Mouse (Mus musculus): ENCODE results near the gene Sec1. TPM values are rescaled to one million over a fixed set of nuclear protein-coding genes. Genes with fewer than 3 reads are reported as not detected.

Sec1 gene
- polyA plus RNA-seq, 1 experiment from 2014 or later, result 0.40 TPM

GRCm38 (mm10) chr7:45637710-45638109 is 56.5 kb downstream of the Sec1 start:
- Histone ChIP-seq H3K4me3 (replicated peaks) (no peak overlapping the region), H3K4me2 (peak overlapping the region; percentile 51; the same call in 1 of the 2 replicates), H3K27ac (no peak overlapping the region), H3K9ac (replicated peaks) (no peak overlapping the region), H3K36me3 (peaks cover 14% of the 10 kb centered on the region; the same call in 1 of the 2 replicates), H3K27me3 (peaks cover 8% of the 10 kb centered on the region), H3K4me1 (replicated peaks) (peaks cover 36% of the 10 kb centered on the region), H3K9me3 (no peaks in the 10 kb centered on the region)
- 93% methylated on average over 6 of the region's 6 CpGs for WGBS
- ATAC-seq (ENCODE audit: insufficient number of reproducible peaks, insufficient read depth, low FRiP score, low TSS enrichment, low read depth), result no peak

GRCm38 (mm10) chr7:45635711-45636688 is 58.2 kb downstream of the Sec1 start:
- no peak for ATAC-seq (ENCODE audit: insufficient number of reproducible peaks, insufficient read depth, low FRiP score, low TSS enrichment, low read depth)
- Histone ChIP-seq H3K27ac (peak overlapping the region; percentile 29; the same call in 1 of the 2 replicates), H3K4me2 (no peak overlapping the region), H3K9ac (replicated peaks) (0 out of 2 replicates have a peak overlapping the region, but pooled peaks have one; percentile 8), H3K9me3 (no peaks in the 10 kb centered on the region), H3K4me3 (replicated peaks) (no peak overlapping the region), H3K4me1 (replicated peaks) (peaks cover 26% of the 10 kb centered on the region), H3K27me3 (peaks cover 23% of the 10 kb centered on the region), H3K36me3 (peaks cover 14% of the 10 kb centered on the region; the same call in 1 of the 2 replicates)
- 84% methylated on average over 15 of the region's 15 CpGs for WGBS

DNA sequence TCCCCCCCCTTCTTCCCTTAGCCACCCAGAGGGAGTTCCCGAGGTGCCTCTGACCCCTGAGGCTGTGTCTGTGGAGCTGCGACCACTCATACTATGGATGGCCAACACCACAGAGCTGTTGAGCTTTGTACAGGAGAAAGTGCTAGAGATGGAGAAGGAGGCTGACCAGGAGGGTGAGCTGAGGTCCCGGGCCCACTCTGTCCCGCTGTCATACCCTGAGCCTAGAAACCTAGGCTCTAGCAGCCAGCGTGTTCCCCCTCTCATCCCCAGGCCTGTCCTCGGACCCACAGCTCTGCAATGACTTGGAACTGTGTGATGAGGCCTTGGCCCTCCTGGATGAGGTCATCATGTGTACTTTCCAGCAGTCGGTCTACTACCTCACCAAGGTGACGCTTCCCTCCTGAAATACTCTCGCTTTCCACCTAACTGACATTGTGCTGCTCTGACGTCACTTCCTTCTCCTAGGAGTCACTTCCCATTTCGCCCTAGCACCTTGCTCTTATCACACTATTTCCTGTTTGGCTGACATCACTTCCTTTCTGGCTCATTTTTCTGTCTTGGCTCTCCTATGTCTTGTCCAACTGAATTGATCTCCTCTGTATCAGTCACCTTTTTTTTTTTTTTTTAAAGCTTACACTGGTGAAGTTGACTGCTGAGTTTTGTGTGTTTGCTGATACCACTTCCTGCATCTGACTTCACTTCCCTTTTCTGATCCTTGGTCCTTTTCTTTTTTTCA is 59.1 kb downstream of the Sec1 start:
- 92% methylated on average over 11 of the region's 11 CpGs for WGBS
- ATAC-seq (ENCODE audit: insufficient number of reproducible peaks, insufficient read depth, low FRiP score, low TSS enrichment, low read depth), result no peak
- Histone ChIP-seq H3K27ac (no peak overlapping the region), H3K36me3 (peaks cover 14% of the 10 kb centered on the region; the same call in 1 of the 2 replicates), H3K4me3 (replicated peaks) (no peak overlapping the region), H3K9me3 (no peaks in the 10 kb centered on the region), H3K9ac (replicated peaks) (no peak overlapping the region), H3K27me3 (peaks cover 30% of the 10 kb centered on the region), H3K4me2 (no peak overlapping the region), H3K4me1 (replicated peaks) (peaks cover 24% of the 10 kb centered on the region)

GRCm38 (mm10) chr7:45632499-45632898 is 61.7 kb downstream of the Sec1 start:
- Histone ChIP-seq H3K9ac (replicated peaks) (peak overlapping the region; percentile 58), H3K27me3 (peaks cover 50% of the 10 kb centered on the region), H3K4me3 (replicated peaks) (peak overlapping the region; percentile 32), H3K4me1 (replicated peaks) (peaks cover 11% of the 10 kb centered on the region), H3K9me3 (no peaks in the 10 kb centered on the region), H3K36me3 (peaks cover 14% of the 10 kb centered on the region; the same call in 1 of the 2 replicates), H3K27ac (no peak overlapping the region), H3K4me2 (peak overlapping the region; percentile 60)
- 8% methylated on average over 34 of the region's 35 CpGs for WGBS
- no peak for ATAC-seq (ENCODE audit: insufficient number of reproducible peaks, insufficient read depth, low FRiP score, low TSS enrichment, low read depth)

DNA sequence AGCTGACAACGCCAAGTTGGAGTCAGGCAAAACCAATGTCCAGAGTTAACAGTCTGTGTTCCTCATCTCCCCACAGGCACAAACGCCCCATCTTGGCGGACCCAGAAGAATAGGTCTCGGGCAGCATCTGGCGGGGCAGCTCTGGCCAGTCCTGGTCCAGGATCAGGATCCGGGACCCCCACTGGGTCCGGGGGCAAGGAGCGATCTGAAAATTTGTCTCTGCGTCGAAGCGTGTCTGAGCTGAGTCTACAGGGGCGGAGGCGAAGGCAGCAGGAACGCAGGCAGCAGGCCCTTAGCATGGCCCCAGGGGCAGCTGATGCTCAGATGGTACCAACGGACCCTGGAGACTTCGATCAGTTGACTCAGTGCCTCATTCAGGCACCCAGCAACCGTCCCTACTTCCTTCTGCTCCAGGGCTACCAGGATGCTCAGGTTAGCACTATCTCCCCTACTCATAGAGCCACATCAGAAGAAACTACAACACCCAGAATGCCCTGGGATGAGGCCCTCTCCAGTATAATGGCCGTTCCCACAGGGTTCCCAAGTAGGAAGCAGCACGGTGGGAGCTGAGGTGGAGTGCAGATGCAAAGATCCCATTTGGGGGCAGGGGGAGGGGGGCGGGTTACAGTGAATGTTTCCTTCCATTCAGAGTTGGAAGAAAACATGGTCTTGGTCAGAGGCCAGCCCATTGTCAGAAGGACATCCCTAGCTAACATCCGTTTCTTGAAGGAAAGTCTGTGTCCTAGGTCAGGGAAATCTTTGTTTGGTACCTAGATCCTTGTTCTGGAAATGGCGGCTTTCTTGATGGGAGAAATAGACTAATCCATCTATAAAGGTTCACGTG is 63.9 kb downstream of the Sec1 start:
- WGBS, result 73% methylated on average over 23 of the region's 23 CpGs
- Histone ChIP-seq H3K9me3 (no peaks in the 10 kb centered on the region), H3K4me1 (replicated peaks) (peaks cover 11% of the 10 kb centered on the region), H3K27ac (no peak overlapping the region), H3K4me3 (replicated peaks) (no peak overlapping the region), H3K9ac (replicated peaks) (no peak overlapping the region), H3K27me3 (peaks cover 64% of the 10 kb centered on the region), H3K36me3 (no peaks in the 10 kb centered on the region), H3K4me2 (no peak overlapping the region)
- no peak for ATAC-seq (ENCODE audit: insufficient number of reproducible peaks, insufficient read depth, low FRiP score, low TSS enrichment, low read depth)

- peak overlapping the region; percentile 75 for H3K9ac ChIP-seq (replicated peaks)
- H3K27me3 ChIP-seq, result peaks cover 76% of the 10 kb centered on the region
- H3K36me3 ChIP-seq, result no peaks in the 10 kb centered on the region
- peak overlapping the region; percentile 61 for H3K4me3 ChIP-seq (replicated peaks)
- 1% methylated on average over 105 of the region's 105 CpGs for WGBS
- H3K4me2 ChIP-seq, result peak overlapping the region; percentile 88
- H3K27ac ChIP-seq, result peak overlapping the region; percentile 51; the same call in 1 of the 2 replicates
- H3K4me1 ChIP-seq (replicated peaks), result peaks cover 11% of the 10 kb centered on the region
- H3K9me3 ChIP-seq, result no peaks in the 10 kb centered on the region
- ATAC-seq (ENCODE audit: insufficient number of reproducible peaks, insufficient read depth, low FRiP score, low TSS enrichment, low read depth), result peak; percentile 56
Observed at GRCm38 (mm10) chr7:45628364-45629294, 65.6 kb downstream of the Sec1 start.

Other genes starting within 250 kb of the Sec1 start
- 4,887 and 4,953 TPM in 2 replicates for gene Ftl1, start 234.5 kb downstream of the Sec1 start, polyA plus RNA-seq (2016; fragmentation: Nextera tagmentation; extraction: Ambion mirVana)
- 224 and 230 TPM in 2 replicates for gene Bax, start 227.5 kb downstream of the Sec1 start, polyA plus RNA-seq (2016; fragmentation: Nextera tagmentation; extraction: Ambion mirVana)
- 1.4 TPM in 2 replicates for gene Tulp2, start 212.5 kb downstream of the Sec1 start, polyA plus RNA-seq (2016; fragmentation: Nextera tagmentation; extraction: Ambion mirVana)
- gene Gm45808, start 207.6 kb downstream of the Sec1 start, polyA plus RNA-seq (2016; fragmentation: Nextera tagmentation; extraction: Ambion mirVana), result not detected in 2 replicates
- 3.2 and 3.3 TPM in 2 replicates for gene Dhdh, start 205.6 kb downstream of the Sec1 start, polyA plus RNA-seq (2016; fragmentation: Nextera tagmentation; extraction: Ambion mirVana)
- 149 and 160 TPM in 2 replicates for gene Nucb1, start 184.0 kb downstream of the Sec1 start, polyA plus RNA-seq (2016; fragmentation: Nextera tagmentation; extraction: Ambion mirVana)
- 26.0 and 27.1 TPM in 2 replicates for gene Ppp1r15a, start 168.1 kb downstream of the Sec1 start, polyA plus RNA-seq (2016; fragmentation: Nextera tagmentation; extraction: Ambion mirVana)
- 1.4 TPM in 2 replicates for gene Plekha4, start 168.1 kb downstream of the Sec1 start, polyA plus RNA-seq (2016; fragmentation: Nextera tagmentation; extraction: Ambion mirVana)
- 0.55 and 1.1 TPM in 2 replicates for gene Hsd17b14, start 139.5 kb downstream of the Sec1 start, polyA plus RNA-seq (2016; fragmentation: Nextera tagmentation; extraction: Ambion mirVana)
- gene Bcat2, start 124.2 kb downstream of the Sec1 start, polyA plus RNA-seq (2016; fragmentation: Nextera tagmentation; extraction: Ambion mirVana), result 50.4 and 56.5 TPM in 2 replicates
- not detected in 2 replicates for gene Fgf21, start 78.9 kb downstream of the Sec1 start, polyA plus RNA-seq (2016; fragmentation: Nextera tagmentation; extraction: Ambion mirVana)
- gene Fut1, start 77.1 kb downstream of the Sec1 start, polyA plus RNA-seq (2016; fragmentation: Nextera tagmentation; extraction: Ambion mirVana), result not detected in 2 replicates
- gene Izumo1, start 72.6 kb downstream of the Sec1 start, polyA plus RNA-seq (2016; fragmentation: Nextera tagmentation; extraction: Ambion mirVana), result 0.13 and 0.17 TPM in 2 replicates
- gene Rasip1, start 66.9 kb downstream of the Sec1 start, polyA plus RNA-seq (2016; fragmentation: Nextera tagmentation; extraction: Ambion mirVana), result 11.7 and 13.4 TPM in 2 replicates
- gene Mamstr, start 54.4 kb downstream of the Sec1 start, polyA plus RNA-seq (2016; fragmentation: Nextera tagmentation; extraction: Ambion mirVana), result 5.7 and 5.9 TPM in 2 replicates
- 0.15 TPM in 2 replicates for gene Fut2, start 28.0 kb downstream of the Sec1 start, polyA plus RNA-seq (2016; fragmentation: Nextera tagmentation; extraction: Ambion mirVana)
- 0.13 and 0.23 TPM in 2 replicates for gene Ntn5, start 10.4 kb downstream of the Sec1 start, polyA plus RNA-seq (2016; fragmentation: Nextera tagmentation; extraction: Ambion mirVana)
- gene Car11, start 5.4 kb upstream of the Sec1 start, polyA plus RNA-seq (2016; fragmentation: Nextera tagmentation; extraction: Ambion mirVana), result 8.8 and 12.6 TPM in 2 replicates
- gene Dbp, start 10.7 kb upstream of the Sec1 start, polyA plus RNA-seq (2016; fragmentation: Nextera tagmentation; extraction: Ambion mirVana), result 6.4 and 8.5 TPM in 2 replicates
- gene Rpl18, start 21.1 kb upstream of the Sec1 start, polyA plus RNA-seq (2016; fragmentation: Nextera tagmentation; extraction: Ambion mirVana), result 990 and 1,038 TPM in 2 replicates
- gene Sphk2, start 23.6 kb upstream of the Sec1 start, polyA plus RNA-seq (2016; fragmentation: Nextera tagmentation; extraction: Ambion mirVana), result 32.5 TPM in 2 replicates
- 1.0 and 1.3 TPM in 2 replicates for gene Fam83e, start 26.8 kb upstream of the Sec1 start, polyA plus RNA-seq (2016; fragmentation: Nextera tagmentation; extraction: Ambion mirVana)
- gene Spaca4, start 31.4 kb upstream of the Sec1 start, polyA plus RNA-seq (2016; fragmentation: Nextera tagmentation; extraction: Ambion mirVana), result not detected in 2 replicates
- gene Lmtk3, start 89.3 kb upstream of the Sec1 start, polyA plus RNA-seq (2016; fragmentation: Nextera tagmentation; extraction: Ambion mirVana), result 3.4 and 4.9 TPM in 2 replicates
- gene Sult2b1, start 90.3 kb upstream of the Sec1 start, polyA plus RNA-seq (2016; fragmentation: Nextera tagmentation; extraction: Ambion mirVana), result 1.6 and 1.9 TPM in 2 replicates
- gene Cyth2, start 120.2 kb upstream of the Sec1 start, polyA plus RNA-seq (2016; fragmentation: Nextera tagmentation; extraction: Ambion mirVana), result 171 and 175 TPM in 2 replicates
- 1.6 and 2.2 TPM in 2 replicates for gene Kcnj14, start 130.4 kb upstream of the Sec1 start, polyA plus RNA-seq (2016; fragmentation: Nextera tagmentation; extraction: Ambion mirVana)
- 75.4 and 78.0 TPM in 2 replicates for gene Grwd1, start 136.5 kb upstream of the Sec1 start, polyA plus RNA-seq (2016; fragmentation: Nextera tagmentation; extraction: Ambion mirVana)
- gene Kdelr1, start 178.4 kb upstream of the Sec1 start, polyA plus RNA-seq (2016; fragmentation: Nextera tagmentation; extraction: Ambion mirVana), result 50.0 and 65.6 TPM in 2 replicates
- 0.35 and 0.37 TPM in 2 replicates for gene Grin2d, start 184.0 kb upstream of the Sec1 start, polyA plus RNA-seq (2016; fragmentation: Nextera tagmentation; extraction: Ambion mirVana)
- gene Syngr4, start 202.3 kb upstream of the Sec1 start, polyA plus RNA-seq (2016; fragmentation: Nextera tagmentation; extraction: Ambion mirVana), result 0.41 and 0.65 TPM in 2 replicates
- gene Tmem143, start 202.5 kb upstream of the Sec1 start, polyA plus RNA-seq (2016; fragmentation: Nextera tagmentation; extraction: Ambion mirVana), result 5.0 and 6.0 TPM in 2 replicates
- gene Emp3, start 227.0 kb upstream of the Sec1 start, polyA plus RNA-seq (2016; fragmentation: Nextera tagmentation; extraction: Ambion mirVana), result 58.4 and 59.0 TPM in 2 replicates
- 4.3 and 5.2 TPM in 2 replicates for gene Ccdc114, start 229.7 kb upstream of the Sec1 start, polyA plus RNA-seq (2016; fragmentation: Nextera tagmentation; extraction: Ambion mirVana)

Measured in limb, embryonic 12.5 days (tissue).